Mouse (Mus musculus) embryo, embryonic 11 days (tissue): ENCODE measurements around the gene Grm8.

Source experiments
- DNase-seq: peaks from one replicate; pipeline ENCODE4 v3.0.0-alpha.2; 2015

Grm8 gene

GRCm38 (mm10) chr6:28032006-28032405, 103.0 kb downstream of the Grm8 start:
- DNase-seq, result no peak

DNA sequence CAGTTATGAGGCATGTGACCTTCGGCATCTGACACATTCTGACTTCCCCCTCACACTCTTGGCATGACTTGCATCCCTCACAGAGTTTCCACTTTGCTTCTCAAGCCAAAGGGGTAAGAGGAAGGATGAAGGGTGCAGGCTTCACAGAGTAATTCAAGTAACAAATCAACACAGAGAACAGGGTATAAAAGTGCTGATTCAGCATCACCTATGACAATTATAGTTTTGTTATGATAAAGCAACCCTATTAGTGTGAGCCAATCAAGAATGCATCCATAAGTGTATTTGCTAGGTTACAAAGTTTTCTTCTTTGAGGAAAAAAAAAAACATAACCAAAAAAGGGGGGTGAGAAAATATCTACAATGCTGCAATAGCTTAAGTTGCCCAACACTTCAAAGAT, 117.3 kb downstream of the Grm8 start:
- DNase-seq, result no peak

- no peak for DNase-seq
Measured at GRCm38 (mm10) chr6:28007001-28007400, 128.0 kb downstream of the Grm8 start.

GRCm38 (mm10) chr6:27997250-27997649, 137.7 kb downstream of the Grm8 start:
- DNase-seq, result no peak

DNA sequence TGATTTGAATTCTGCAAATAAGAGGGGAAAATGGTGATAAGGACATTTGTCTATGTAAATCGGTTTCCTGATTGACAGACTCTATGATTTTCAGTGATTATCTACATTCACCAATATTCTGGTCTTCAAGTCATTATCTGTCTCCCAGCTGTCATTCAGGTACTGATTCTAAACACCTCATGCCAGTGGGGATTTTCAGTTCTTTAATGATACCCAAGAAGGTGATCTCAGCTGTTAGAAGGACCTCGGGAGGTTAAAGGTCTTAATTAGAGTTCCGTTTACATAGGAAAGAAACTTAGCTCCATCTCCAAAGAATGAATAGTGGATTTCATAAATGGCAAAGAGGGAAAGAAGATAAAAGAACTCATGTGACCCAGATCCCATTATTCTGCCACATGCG, 143.7 kb downstream of the Grm8 start:
- DNase-seq, result no peak

GRCm38 (mm10) chr6:27982598-27982997, 152.4 kb downstream of the Grm8 start:
- no peak for DNase-seq

DNA sequence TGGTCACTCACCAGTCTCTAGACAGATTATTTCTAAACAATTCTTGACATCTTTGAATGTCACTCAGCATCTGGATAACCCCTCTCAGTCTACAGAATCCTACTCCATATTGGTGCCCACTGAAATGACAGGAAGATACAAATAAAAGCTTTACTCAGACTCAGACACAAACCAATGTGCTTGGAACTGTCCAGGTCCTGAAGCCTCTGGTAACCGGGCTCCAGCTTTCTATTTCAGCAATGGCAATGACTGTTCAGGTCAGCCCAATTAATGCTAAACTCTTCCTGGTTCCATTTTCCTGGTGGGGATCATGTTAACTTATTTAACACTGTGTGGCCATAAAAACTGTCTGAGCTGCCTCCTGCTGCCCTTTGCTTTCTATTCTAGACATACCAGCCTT, 153.0 kb downstream of the Grm8 start:
- peak; percentile 54 for DNase-seq

DNA sequence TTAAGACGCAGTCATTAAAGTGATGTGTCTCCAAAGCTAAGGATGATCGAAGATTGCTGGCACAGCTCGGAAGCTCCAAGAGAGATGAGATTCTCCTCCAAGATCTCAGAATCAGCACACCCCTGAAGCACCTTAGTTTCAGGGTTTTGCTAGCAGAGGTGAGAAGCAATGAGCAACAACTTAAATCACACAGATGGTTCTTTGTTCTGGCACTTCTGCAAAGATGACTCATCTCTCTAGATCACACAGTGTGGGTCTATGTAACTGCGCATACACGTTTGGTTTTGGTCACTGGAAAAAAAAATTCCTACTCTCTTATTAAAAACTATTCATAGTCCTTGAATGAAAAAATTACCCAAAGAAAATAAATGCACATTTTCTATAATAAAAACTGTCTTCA, 157.6 kb downstream of the Grm8 start:
- no peak for DNase-seq

GRCm38 (mm10) chr6:27968859-27969258, 166.1 kb downstream of the Grm8 start:
- DNase-seq, result no peak

DNA sequence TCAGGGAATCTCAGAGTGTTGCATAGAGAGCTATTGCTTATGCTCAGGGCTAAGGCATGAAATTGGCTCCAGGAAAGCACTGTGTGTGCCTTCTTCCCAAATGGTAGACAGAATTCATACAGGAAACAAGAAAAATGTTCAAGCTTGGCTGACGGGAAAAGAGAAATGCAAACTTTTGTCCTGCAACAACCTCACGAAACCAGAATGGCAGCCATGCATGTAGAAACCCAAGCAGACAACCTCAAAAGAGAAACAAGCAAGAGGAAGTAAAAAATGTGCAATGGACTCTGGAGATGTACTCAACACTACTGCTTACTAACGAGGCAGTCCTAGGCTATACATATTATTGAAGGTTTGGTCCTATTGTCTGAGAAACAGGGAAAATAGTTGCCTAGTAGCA, 167.9 kb downstream of the Grm8 start:
- no peak for DNase-seq

DNA sequence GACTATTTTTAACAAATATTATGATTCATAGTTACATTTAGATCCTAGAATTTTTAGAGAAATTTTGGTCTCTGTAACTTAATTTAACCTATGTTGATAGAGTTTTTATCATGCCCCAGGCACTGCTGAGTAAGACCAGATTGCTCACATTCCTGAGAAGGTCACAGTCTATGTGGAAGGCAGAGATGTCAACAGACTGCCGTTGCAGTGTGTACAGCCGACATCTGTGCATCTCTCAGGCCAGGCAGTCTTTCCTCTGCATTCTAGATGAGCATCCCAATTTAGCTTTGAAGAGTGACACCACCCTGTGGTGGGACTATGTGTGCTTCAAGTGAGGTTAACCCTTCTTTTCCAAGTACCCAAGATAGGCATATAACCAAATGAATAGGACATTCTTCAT, 169.7 kb downstream of the Grm8 start:
- no peak for DNase-seq

DNA sequence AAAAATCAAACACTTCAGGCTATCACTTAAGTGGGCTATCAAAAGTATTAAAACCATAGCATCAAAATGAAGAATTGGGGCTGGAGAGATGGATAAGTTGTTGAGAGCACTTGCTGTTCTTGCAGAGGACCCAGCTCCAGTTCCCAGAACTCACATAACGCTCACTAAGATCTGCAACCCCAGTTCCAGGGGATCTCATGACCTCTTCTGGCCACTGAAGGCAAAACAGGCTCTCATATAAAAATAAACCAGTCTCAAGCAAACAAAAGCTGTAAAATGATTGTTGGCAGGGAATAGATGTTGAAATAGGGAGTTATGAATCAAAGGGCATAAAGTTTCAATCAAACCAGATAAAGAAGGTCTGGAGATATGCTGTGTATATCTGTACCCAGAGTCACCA, 171.1 kb downstream of the Grm8 start:
- DNase-seq, result no peak

- DNase-seq, result no peak
Measured at GRCm38 (mm10) chr6:27956278-27956857, 178.6 kb downstream of the Grm8 start.

DNA sequence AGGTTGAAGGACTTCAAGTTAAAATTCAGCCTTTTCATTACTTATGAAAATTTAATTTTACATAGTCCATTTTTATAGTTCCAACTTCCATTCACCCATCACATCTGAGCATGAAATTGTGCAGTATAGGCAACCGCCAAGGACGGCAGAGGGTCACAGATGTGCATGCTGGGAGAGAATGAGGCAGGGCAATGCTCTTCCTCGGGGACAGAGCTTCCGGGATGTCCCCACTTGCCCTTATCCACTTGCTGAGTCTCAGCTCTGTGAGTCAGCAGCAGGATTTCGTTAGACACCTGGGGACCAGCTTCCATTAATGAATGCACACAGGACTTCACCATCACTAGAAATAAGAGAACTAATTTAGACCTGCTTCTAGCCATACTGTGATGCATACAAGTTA, 183.5 kb downstream of the Grm8 start:
- no peak for DNase-seq

DNA sequence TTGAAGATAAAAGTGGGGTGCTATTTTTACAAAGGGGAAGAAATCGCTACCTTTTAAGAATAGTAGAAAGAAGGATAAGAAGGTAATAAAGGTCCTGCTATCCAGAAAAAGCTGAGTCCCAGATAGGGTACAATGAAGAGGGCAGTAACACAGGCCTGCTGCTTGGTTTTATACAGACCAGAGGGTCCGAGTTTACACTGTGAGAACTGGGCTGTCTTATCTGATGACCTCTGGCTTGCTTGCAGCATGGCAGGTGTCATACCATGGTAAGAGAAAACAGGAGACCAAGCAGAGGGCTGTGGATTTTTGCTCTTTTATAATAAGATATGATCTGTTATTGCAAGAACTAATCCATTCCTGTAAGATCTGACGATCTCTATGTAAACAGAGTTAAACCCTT, 206.9 kb downstream of the Grm8 start:
- DNase-seq, result no peak

GRCm38 (mm10) chr6:27913281-27913680, 221.7 kb downstream of the Grm8 start:
- peak; percentile 46 for DNase-seq

DNA sequence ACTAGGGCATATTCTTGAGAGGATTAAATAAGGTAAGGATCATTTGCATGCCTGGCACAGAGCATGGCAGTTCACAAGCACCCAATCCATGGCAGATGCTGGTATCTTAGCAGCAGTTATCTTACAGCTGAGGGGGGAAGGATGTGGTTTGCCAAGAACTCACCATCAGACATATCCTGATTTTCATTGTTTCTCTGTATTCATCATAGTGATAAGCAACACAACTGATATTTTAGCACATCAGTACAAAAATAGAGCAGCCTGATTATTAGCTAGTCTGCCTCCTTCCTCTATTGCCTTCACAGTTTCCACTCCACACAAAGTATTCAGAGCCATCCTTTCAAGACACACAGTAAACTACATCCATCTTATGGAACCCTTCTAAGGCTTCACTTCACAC, 230.6 kb downstream of the Grm8 start:
- no peak for DNase-seq

DNA sequence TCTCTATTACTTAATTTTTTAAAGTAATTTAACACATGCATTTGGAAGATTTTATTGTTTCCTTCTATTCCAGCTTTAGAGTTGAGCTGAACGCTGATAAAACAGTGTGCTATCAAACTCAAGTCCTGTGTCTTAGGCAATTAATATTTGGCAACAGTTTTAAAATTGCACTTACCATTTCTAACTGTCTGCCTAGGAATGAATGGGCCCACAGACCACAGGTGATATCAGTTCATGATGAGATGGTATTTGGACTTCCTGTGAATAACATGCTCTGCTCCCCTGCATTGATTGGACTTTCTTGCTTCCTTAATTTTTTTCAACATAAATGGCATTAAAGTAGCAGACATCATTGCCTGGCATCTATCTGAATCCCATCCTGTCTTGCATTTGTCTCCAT, 232.8 kb downstream of the Grm8 start:
- DNase-seq, result no peak

DNA sequence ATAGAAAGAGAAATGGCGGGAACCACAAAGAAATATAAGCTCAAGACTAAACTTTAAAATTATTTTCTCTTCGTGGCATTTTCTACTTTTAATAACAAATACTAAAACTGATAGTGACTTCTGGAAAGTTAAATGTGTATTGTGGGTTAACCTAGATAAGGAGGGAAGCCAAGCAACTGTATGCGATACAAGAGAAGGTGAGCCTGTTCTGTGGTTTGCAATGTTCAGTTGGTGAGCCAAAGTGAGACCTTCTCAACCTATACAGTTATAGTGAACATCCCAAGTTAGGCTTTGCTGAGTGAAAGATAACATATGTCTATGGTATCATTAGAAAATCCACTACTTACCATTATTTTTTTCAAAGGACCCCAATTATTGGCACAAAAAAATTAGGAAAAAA, 233.6 kb downstream of the Grm8 start:
- no peak for DNase-seq

DNA sequence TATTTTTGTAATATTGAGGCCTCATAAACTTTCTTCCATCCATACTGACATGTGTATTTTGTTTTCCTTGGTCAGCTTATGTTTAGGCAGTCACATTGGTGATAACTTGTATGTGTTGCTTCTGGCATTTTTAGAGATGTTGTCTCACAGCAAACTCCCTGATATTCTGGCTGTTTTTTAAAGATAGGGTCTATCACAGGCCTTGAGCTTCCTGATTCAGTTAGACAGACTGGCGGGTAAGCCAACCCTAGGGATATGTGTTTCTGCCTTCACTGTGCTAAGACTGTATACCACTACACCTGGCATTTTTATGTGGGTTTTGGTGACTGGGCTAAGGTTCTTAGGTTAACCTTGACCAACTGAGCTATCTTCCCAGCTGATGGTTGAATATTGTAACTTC, 239.8 kb downstream of the Grm8 start:
- no peak for DNase-seq

DNA sequence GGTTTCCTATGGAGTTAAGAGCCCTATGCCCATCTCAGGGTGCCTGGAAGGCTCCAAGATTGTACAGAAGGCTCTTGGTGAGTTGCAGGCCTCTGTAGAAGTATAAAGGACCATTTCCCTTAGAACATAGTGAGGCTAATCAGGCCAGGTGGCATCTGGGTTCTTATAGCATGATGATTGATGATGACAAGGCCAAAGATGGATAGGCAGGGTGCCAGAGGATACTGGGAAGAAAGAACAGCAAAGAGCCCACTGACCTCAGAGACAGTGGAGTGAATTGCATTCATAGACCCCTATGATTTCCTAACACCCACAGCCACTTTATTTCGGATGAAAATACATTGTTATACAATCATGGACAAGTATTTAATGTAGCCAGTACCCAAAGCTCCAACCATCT, 242.1 kb downstream of the Grm8 start:
- no peak for DNase-seq

DNA sequence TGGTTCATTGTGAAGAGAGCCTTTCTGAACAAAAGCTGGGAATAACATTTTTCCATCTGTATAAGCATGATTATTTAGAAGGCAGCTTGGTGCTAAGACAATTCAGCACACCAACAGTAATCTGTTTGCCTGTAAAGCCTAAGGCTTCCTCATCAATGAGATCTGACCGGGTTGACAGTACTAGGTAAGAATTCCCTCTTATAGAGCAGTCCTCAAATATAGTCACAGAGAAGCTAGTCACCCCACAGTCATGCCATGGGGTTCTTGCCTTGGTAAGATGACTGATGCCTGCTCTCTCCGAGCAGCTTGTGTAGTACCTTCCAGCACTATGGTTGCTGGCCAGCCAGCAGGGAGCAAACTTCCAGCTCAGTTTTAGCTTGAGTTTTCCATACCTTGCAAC, 246.6 kb downstream of the Grm8 start:
- DNase-seq, result no peak

DNA sequence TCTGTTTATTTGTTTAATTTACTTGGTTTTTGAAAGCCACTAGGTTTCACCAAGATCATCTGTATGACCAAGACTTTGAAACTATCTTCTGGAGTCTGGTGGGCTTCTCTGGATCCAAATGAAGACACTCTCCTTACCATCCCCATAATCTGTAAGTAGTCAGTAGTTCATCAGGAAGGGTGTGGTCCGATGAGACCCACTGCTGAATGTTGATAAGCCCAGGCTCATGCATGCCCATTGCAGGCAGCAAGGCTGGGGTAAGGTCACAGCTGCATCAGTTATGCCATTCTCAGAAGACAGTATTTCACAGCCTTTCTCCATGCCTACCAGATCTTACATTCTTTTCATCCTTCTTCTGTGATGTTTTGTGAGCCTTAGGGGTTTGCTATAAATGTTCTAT, 247.1 kb downstream of the Grm8 start:
- DNase-seq, result no peak

DNA sequence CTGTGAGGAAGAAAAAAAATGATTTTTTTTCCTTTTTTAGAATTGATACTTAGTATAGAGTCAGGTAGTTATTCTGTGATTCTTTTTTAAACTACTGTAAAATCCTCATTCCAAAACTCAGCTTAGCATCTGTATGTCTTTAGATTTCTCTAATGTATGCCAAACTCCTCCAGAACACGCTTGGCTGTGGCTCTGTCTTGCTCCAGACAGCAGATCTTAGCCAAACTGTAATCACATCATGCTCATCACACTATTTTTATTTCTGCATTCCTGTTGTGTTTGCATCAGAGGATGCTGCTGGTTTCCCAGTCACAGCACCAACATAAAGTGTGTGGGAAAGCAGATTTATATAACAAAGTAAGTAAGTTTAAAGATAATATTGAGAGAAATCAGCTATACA, 249.2 kb downstream of the Grm8 start:
- no peak for DNase-seq

DNA sequence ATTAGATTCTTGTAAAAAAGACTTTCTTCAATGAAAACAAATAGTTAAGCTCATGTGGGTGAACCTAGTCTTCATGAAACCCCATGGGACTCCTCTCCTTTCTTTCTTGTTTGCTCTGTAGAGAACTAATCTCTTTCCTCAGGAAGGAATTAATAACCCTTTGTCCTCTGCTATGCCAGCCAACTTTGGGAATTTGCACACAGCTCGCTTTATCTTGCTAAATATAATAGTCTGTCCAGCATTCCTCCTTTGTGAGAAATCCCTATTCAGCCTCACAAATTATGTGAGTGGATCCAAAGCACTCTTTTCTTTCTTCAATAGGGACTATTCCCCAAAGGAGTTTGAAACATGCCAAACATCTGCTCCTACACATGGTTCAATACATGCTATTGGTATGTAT, 285.3 kb downstream of the Grm8 start:
- DNase-seq, result peak; percentile 4

- no peak for DNase-seq
Measured at GRCm38 (mm10) chr6:27836159-27836558, 298.8 kb downstream of the Grm8 start.
